Mouse (Mus musculus) forebrain, embryonic 12.5 days (tissue): ENCODE measurements around the gene Ccdc173. TPM values are rescaled to one million over a fixed set of nuclear protein-coding genes. Genes with fewer than 3 reads are reported as not detected.

ENCODE experiments used
- ATAC-seq: fragments of 200-750 bp; cut with Nextera tagmentation; 2 replicates; pipeline ENCODE4 v1.8.0; 2017; ENCODE audit warnings: moderate TSS enrichment; ENCODE audit not compliant: low FRiP score
- H3K27ac ChIP-seq: fragments of 300-500 bp; sonication (generic); 2 replicates; pipeline ENCODE4 v1.5.1; 2016; ENCODE audit warnings: mild to moderate bottlenecking
- H3K27me3 ChIP-seq: fragments of 300-500 bp; sonication (generic); 2 replicates; pipeline ENCODE4 v1.6.1; 2016; ENCODE audit warnings: mild to moderate bottlenecking
- H3K36me3 ChIP-seq: fragments of 300-500 bp; sonication (generic); replicated peaks from 2 replicates; pipeline ENCODE4 v1.6.1; 2016; ENCODE audit warnings: mild to moderate bottlenecking
- H3K4me1 ChIP-seq: fragments of 300-500 bp; sonication (generic); 2 replicates; pipeline ENCODE4 v1.6.1; 2016
- H3K4me2 ChIP-seq: fragments of 300-500 bp; sonication (generic); 2 replicates; pipeline ENCODE4 v1.6.1; 2016; ENCODE audit warnings: mild to moderate bottlenecking, moderate library complexity
- H3K4me3 ChIP-seq: fragments of 300-500 bp; sonication (generic); replicated peaks from 2 replicates; pipeline ENCODE4 v1.5.1; 2016; ENCODE audit warnings: mild to moderate bottlenecking
- H3K9ac ChIP-seq: fragments of 300-500 bp; sonication (generic); 2 replicates; pipeline ENCODE4 v1.6.1; 2016; ENCODE audit warnings: mild to moderate bottlenecking
- H3K9me3 ChIP-seq: fragments of 300-500 bp; sonication (generic); 2 replicates; pipeline ENCODE4 v1.6.1; 2016
- WGBS: fragments of 180-500 bp; shearing (Covaris S2); methylation state at CpG from one replicate; pipeline ENCODE4 v1.1.7; 2016; 5-methylcytosine and 5-hydroxymethylcytosine counted together
- polyA plus RNA-seq: library from polyadenylated mRNA; unstranded; fragments of >200 nt; fragmentation: Nextera tagmentation; extraction: Ambion mirVana; gene quantifications from 2 replicates; pipeline ENCODE4 v1.2.1, GENCODE M21; 2016

Ccdc173 gene
- 4.4 and 4.5 TPM in 2 replicates for polyA plus RNA-seq

DNA sequence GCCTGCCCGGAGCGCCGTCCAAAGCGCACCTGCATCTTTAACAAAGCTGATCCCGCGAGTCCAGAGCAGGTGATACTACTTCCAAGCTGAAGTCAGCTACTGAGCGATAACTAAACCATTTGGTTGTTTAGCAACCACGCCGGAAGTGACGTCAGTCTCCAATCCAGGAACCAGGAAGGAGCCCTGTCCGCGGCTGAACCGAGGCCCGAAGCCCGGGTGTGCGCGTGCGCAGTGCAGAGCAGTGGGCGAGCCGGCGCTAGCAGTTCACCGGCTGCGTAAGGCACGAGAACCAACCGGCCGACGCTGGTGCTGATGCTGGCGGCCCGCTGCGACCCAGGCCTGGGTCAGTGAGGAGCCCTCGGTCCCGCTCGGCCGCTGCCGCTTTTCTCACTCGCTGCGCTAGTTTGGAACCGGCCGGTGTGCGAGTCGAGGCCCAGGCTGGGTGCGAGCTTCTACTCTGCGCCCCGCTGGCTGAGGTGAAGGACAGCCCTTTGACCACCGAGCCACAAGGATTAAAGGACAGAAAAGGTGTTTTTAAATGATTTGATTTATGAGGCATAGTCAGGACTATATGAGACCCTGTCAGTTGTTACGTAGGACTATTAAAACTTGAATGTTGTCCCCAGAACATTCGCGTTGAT lies at the start of gene Ccdc173, which contains the start of gene Phospho2:
Ccdc173 (minus strand) TSS at position 147 of the 641 bp plus-strand sequence.
Phospho2 (plus strand) TSS at position 195 of the 641 bp plus-strand sequence.
- Histone ChIP-seq H3K27me3 (no peaks in the 10 kb centered on the region), H3K9me3 (no peaks in the 10 kb centered on the region), H3K9ac (peak within 1 kb of the TSS; percentile 78), H3K4me3 (peak within 1 kb of the TSS; percentile 71), H3K4me2 (peak within 1 kb of the TSS; percentile 84), H3K27ac (peak within 1 kb of the TSS; percentile 88), H3K36me3 (peaks cover 15% of the 10 kb centered on the region), H3K4me1 (peaks cover 17% of the 10 kb centered on the region)
- 1% methylated on average over 48 of the region's 48 CpGs for WGBS
- peak; percentile 95 for ATAC-seq

- no peak overlapping the region for H3K9ac ChIP-seq
- no peak for ATAC-seq
These were observed 49.3 kb upstream of the Ccdc173 start for GRCm38 (mm10) chr2:69838707-69839106.

GRCm38 (mm10) chr2:69837996-69838395 lies 48.6 kb upstream of the Ccdc173 start:
- Histone ChIP-seq H3K4me3 (no peak overlapping the region), H3K9me3 (no peaks in the 10 kb centered on the region), H3K36me3 (peaks cover 26% of the 10 kb centered on the region), H3K4me1 (peaks cover 3% of the 10 kb centered on the region; the same call in 1 of the 2 replicates), H3K27ac (no peak overlapping the region), H3K9ac (no peak overlapping the region), H3K4me2 (no peak overlapping the region), H3K27me3 (no peaks in the 10 kb centered on the region)
- no peak for ATAC-seq
- 43% methylated on average over 3 of the region's 3 CpGs for WGBS

More at GRCm38 (mm10) chr2:69838707-69839106, 49.3 kb upstream of the Ccdc173 start:
- Histone ChIP-seq H3K4me3 (no peak overlapping the region), H3K4me2 (no peak overlapping the region), H3K27me3 (no peaks in the 10 kb centered on the region), H3K27ac (no peak overlapping the region), H3K36me3 (peaks cover 18% of the 10 kb centered on the region), H3K4me1 (peaks cover 3% of the 10 kb centered on the region; the same call in 1 of the 2 replicates), H3K9me3 (no peaks in the 10 kb centered on the region)

- Histone ChIP-seq H3K4me1 (peaks cover 3% of the 10 kb centered on the region; the same call in 1 of the 2 replicates), H3K27ac (no peak overlapping the region), H3K36me3 (peaks cover 31% of the 10 kb centered on the region), H3K9ac (no peak overlapping the region), H3K9me3 (no peaks in the 10 kb centered on the region), H3K4me3 (no peak overlapping the region), H3K27me3 (no peaks in the 10 kb centered on the region), H3K4me2 (no peak overlapping the region)
- peak; percentile 39; the same call in 1 of the 2 replicates for ATAC-seq
- WGBS: 65% methylated on average over 7 of the region's 7 CpGs
These were observed 48.0 kb upstream of the Ccdc173 start for GRCm38 (mm10) chr2:69837244-69837967.

GRCm38 (mm10) chr2:69830116-69830515 lies 40.7 kb upstream of the Ccdc173 start:
- ATAC-seq: no peak
- no peak overlapping the region for H3K27ac ChIP-seq
- no peaks in the 10 kb centered on the region for H3K27me3 ChIP-seq
- H3K4me1 ChIP-seq: peaks cover 16% of the 10 kb centered on the region
- no peak overlapping the region for H3K9ac ChIP-seq
- H3K4me3 ChIP-seq: no peak overlapping the region
- H3K36me3 ChIP-seq: peaks cover 55% of the 10 kb centered on the region
- WGBS: 91% methylated on average over 8 of the region's 8 CpGs
- no peaks in the 10 kb centered on the region for H3K9me3 ChIP-seq
- no peak overlapping the region for H3K4me2 ChIP-seq

GRCm38 (mm10) chr2:69829680-69830079 lies 40.3 kb upstream of the Ccdc173 start:
- peaks cover 55% of the 10 kb centered on the region for H3K36me3 ChIP-seq
- 92% methylated on average over 2 of the region's 2 CpGs for WGBS
- no peaks in the 10 kb centered on the region for H3K27me3 ChIP-seq
- H3K27ac ChIP-seq: no peak overlapping the region
- no peak overlapping the region for H3K9ac ChIP-seq
- H3K4me1 ChIP-seq: peaks cover 17% of the 10 kb centered on the region
- no peak for ATAC-seq
- no peaks in the 10 kb centered on the region for H3K9me3 ChIP-seq
- no peak overlapping the region for H3K4me2 ChIP-seq
- H3K4me3 ChIP-seq: no peak overlapping the region

DNA sequence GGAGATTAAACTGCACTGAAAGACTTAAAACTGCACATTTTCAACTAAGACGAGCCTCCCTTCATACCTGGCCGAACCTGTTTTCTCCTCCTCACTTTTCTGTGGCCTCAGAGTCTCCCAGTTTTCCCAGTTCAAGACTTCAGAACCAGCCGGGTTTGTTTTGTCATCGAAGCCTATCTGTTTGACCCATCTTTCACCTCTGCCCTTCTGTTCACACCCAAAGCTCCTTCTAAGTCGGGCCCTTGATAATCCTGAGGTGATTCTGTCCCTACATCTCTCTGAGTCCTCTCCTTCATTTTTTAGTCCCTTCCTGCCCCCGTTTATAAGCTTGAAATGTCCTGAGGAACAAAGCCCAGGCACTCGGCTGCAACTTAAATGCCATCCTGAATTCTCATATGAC lies 38.7 kb upstream of the Ccdc173 start:
- Histone ChIP-seq H3K27me3 (no peaks in the 10 kb centered on the region), H3K9ac (no peak overlapping the region), H3K36me3 (peaks cover 43% of the 10 kb centered on the region), H3K27ac (no peak overlapping the region), H3K4me2 (no peak overlapping the region), H3K9me3 (no peaks in the 10 kb centered on the region), H3K4me3 (no peak overlapping the region), H3K4me1 (peaks cover 30% of the 10 kb centered on the region)
- ATAC-seq: no peak
- WGBS: 53% methylated on average over 7 of the region's 7 CpGs

GRCm38 (mm10) chr2:69826380-69826779 lies 37.0 kb upstream of the Ccdc173 start:
- peaks cover 34% of the 10 kb centered on the region for H3K36me3 ChIP-seq
- H3K4me3 ChIP-seq: no peak overlapping the region
- no peak overlapping the region for H3K9ac ChIP-seq
- peak overlapping the region; percentile 5; the same call in 1 of the 2 replicates for H3K27ac ChIP-seq
- peaks cover 39% of the 10 kb centered on the region for H3K4me1 ChIP-seq
- ATAC-seq: no peak
- 74% methylated on average over 2 of the region's 2 CpGs for WGBS
- no peaks in the 10 kb centered on the region for H3K27me3 ChIP-seq
- H3K4me2 ChIP-seq: no peak overlapping the region
- no peaks in the 10 kb centered on the region for H3K9me3 ChIP-seq

GRCm38 (mm10) chr2:69825898-69826297 lies 36.5 kb upstream of the Ccdc173 start:
- peaks cover 29% of the 10 kb centered on the region for H3K36me3 ChIP-seq
- no peak overlapping the region for H3K4me3 ChIP-seq
- no peak overlapping the region for H3K27ac ChIP-seq
- no peak overlapping the region for H3K9ac ChIP-seq
- WGBS: 84% methylated on average over 10 of the region's 10 CpGs
- H3K4me1 ChIP-seq: peaks cover 39% of the 10 kb centered on the region
- H3K9me3 ChIP-seq: no peaks in the 10 kb centered on the region
- H3K27me3 ChIP-seq: no peaks in the 10 kb centered on the region
- ATAC-seq: no peak
- no peak overlapping the region for H3K4me2 ChIP-seq

- Histone ChIP-seq H3K4me3 (peak overlapping the region; percentile 91), H3K9ac (peak overlapping the region; percentile 97), H3K9me3 (no peaks in the 10 kb centered on the region), H3K36me3 (peaks cover 8% of the 10 kb centered on the region), H3K27me3 (no peaks in the 10 kb centered on the region), H3K4me1 (peaks cover 38% of the 10 kb centered on the region), H3K27ac (peak overlapping the region; percentile 96), H3K4me2 (peak overlapping the region; percentile 84)
- 1% methylated on average over 44 of the region's 45 CpGs for WGBS
- ATAC-seq: peak; percentile 87
These were observed 33.8 kb upstream of the Ccdc173 start for GRCm38 (mm10) chr2:69823129-69823677.

GRCm38 (mm10) chr2:69822361-69823128 lies 33.2 kb upstream of the Ccdc173 start:
- H3K9me3 ChIP-seq: no peaks in the 10 kb centered on the region
- H3K36me3 ChIP-seq: peaks cover 7% of the 10 kb centered on the region
- ATAC-seq: peak; percentile 85
- no peaks in the 10 kb centered on the region for H3K27me3 ChIP-seq
- peaks cover 34% of the 10 kb centered on the region for H3K4me1 ChIP-seq
- H3K4me2 ChIP-seq: peak overlapping the region; percentile 84
- peak overlapping the region; percentile 97 for H3K9ac ChIP-seq
- WGBS: under 1% methylated on average over 74 of the region's 80 CpGs
- peak overlapping the region; percentile 91 for H3K4me3 ChIP-seq
- peak overlapping the region; percentile 96 for H3K27ac ChIP-seq

DNA sequence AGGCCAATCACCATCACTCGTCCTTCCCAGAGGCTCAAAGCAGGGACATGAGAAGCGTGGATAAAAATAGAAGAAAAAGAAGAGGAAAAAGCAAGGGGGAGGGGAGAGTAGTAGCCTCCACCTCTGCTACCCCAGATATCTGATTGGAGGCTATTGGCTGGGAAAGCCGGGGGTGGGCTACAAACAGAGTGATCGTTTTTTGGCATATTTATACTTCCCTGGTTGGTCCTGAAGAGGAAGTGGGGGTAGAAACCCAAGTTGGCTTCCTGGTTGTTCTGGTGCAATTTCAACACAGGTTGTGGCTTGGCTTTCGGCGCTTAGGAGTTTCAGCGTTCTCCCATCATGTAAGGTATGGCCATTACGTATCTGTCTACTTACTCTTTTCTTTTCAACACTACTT lies 32.3 kb upstream of the Ccdc173 start, which contains the start of gene Klhl23:
Klhl23 (plus strand) TSS at position 234 of the 400 bp plus-strand sequence.
- peak within 1 kb of the TSS; percentile 97 for H3K9ac ChIP-seq
- H3K27me3 ChIP-seq: no peaks in the 10 kb centered on the region
- peak within 1 kb of the TSS; percentile 91 for H3K4me3 ChIP-seq
- ATAC-seq: no peak
- WGBS: 33% methylated on average over 8 of the region's 8 CpGs
- peaks cover 7% of the 10 kb centered on the region for H3K36me3 ChIP-seq
- no peaks in the 10 kb centered on the region for H3K9me3 ChIP-seq
- peak within 1 kb of the TSS; percentile 84 for H3K4me2 ChIP-seq
- H3K27ac ChIP-seq: peak within 1 kb of the TSS; percentile 96
- peaks cover 33% of the 10 kb centered on the region for H3K4me1 ChIP-seq
